Mouse (Mus musculus): ENCODE data around the gene Cd86.

DNA sequence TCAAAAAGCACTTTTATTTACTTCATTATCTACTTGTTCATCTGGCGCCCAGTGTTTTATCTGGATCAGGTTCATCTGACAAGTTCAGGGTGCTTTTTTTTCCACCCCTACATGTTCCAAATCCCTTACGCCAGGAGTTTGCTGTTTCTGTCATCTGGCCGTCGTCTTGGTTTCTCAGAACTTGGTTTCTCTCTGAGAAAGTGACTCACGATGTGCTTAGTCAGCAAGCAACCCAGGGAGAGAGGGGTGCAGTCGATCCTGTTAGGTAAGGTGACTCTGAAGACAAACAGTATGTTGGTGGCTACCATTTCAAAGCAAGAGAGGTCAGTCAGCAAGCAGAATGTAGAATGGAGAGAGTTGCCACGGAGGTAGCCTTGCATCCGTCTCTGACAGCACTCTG is 93.9 kb downstream of the Cd86 start:
- TF ChIP-seq POLR2A (IDR thresholded peaks at IDR 0.05; ENCODE audit: insufficient read depth, low read depth, low read length): no peak
- no peak for TF ChIP-seq CTCF (IDR thresholded peaks at IDR 0.05; ENCODE audit: insufficient read depth, low read depth, low read length)

Data from olfactory bulb, adult 2 months (tissue).